Mouse (Mus musculus) granulocyte monocyte progenitor cell, adult 5-6 weeks (primary cell): Measurements from ENCODE around the gene Rtl5. TPM values are rescaled to one million over a fixed set of nuclear protein-coding genes. Genes with fewer than 3 reads are reported as not detected.

Source experiments
- ATAC-seq: replicated peaks from 2 replicates; pipeline ENCODE4 v1.8.0; 2016; ENCODE audit warnings: mild to moderate bottlenecking, moderate TSS enrichment, inconsistent platforms; ENCODE audit not compliant: poor library complexity, severe bottlenecking
- total RNA-seq, 2 experiments: library from RNA; stranded (forward) in 1 of 2; stranded (reverse) in 1 of 2; fragments of 200-712, 200-1000 nt in 1 of 2; fragments of >200 nt in 1 of 2; fragmentation: Nextera tagmentation in 1 of 2; gene quantifications; 2 replicates each; pipeline ENCODE4 v1.2.3; 2014 to 2017

The Rtl5 gene
- total RNA-seq, 2 experiments from 2014 or later, result 0.52 to 4.4 TPM

- ATAC-seq, result peak; percentile 62; the same call in 1 of the 2 replicates
These were observed 53.7 kb downstream of the Rtl5 start for GRCm38 (mm10) chrX:102017213-102017923.

Other genes with a start within 250 kb of the Rtl5 start
- gene Nhsl2, start 221.9 kb downstream of the Rtl5 start, total RNA-seq (2014; fragmentation: Nextera tagmentation), result 19.5 and 21.0 TPM in 2 replicates
- 11.0 and 11.3 TPM in 2 replicates for gene Nhsl2, start 221.9 kb downstream of the Rtl5 start, total RNA-seq (2017)
- 65.5 and 77.0 TPM in 2 replicates for gene Pin4, start 48.1 kb upstream of the Rtl5 start, total RNA-seq (2014; fragmentation: Nextera tagmentation)
- 83.2 and 99.1 TPM in 2 replicates for gene Pin4, start 48.1 kb upstream of the Rtl5 start, total RNA-seq (2017)
- gene Ercc6l, start 85.8 kb upstream of the Rtl5 start, total RNA-seq (2014; fragmentation: Nextera tagmentation), result 22.2 and 22.5 TPM in 2 replicates
- gene Ercc6l, start 85.8 kb upstream of the Rtl5 start, total RNA-seq (2017), result 26.6 and 31.8 TPM in 2 replicates
- 4,285 and 4,418 TPM in 2 replicates for gene Rps4x, start 118.1 kb upstream of the Rtl5 start, total RNA-seq (2014; fragmentation: Nextera tagmentation)
- 2,798 and 2,878 TPM in 2 replicates for gene Rps4x, start 118.1 kb upstream of the Rtl5 start, total RNA-seq (2017)
- gene Cited1, start 180.9 kb upstream of the Rtl5 start, total RNA-seq (2014; fragmentation: Nextera tagmentation), result not detected in 2 replicates
- gene Cited1, start 180.9 kb upstream of the Rtl5 start, total RNA-seq (2017), result not detected in 2 replicates